Mouse (Mus musculus): Measurements from ENCODE around the gene Baz2b. TPM values are rescaled to one million over a fixed set of nuclear protein-coding genes. Genes with fewer than 3 reads are reported as not detected.

Gene Baz2b
- polyA plus RNA-seq, 1 experiment from 2014 or later: 47.0 TPM

- 92% methylated on average over 5 of the region's 5 CpGs for WGBS
- peaks cover 10% of the 10 kb centered on the region; the same call in 1 of the 2 replicates for H3K36me3 ChIP-seq
These were observed 206.0 kb downstream of the Baz2b start for GRCm38 (mm10) chr2:60003665-60004045.

GRCm38 (mm10) chr2:60003038-60003664 lies 206.5 kb downstream of the Baz2b start:
- no peak overlapping the region for H3K4me3 ChIP-seq
- no peak for ATAC-seq (ENCODE audit: insufficient number of reproducible peaks, low FRiP score, low TSS enrichment, low read depth)
- no peak overlapping the region for H3K9ac ChIP-seq
- H3K9me3 ChIP-seq: no peaks in the 10 kb centered on the region
- WGBS: 61% methylated on average over 5 of the region's 5 CpGs
- H3K27me3 ChIP-seq: no peaks in the 10 kb centered on the region
- H3K4me1 ChIP-seq: 0 out of 2 replicates have a peak, but pooled peaks cover 2% of the 10 kb centered on the region
- H3K36me3 ChIP-seq: peaks cover 10% of the 10 kb centered on the region; the same call in 1 of the 2 replicates
- H3K27ac ChIP-seq: peak overlapping the region; percentile 23; the same call in 1 of the 2 replicates
- H3K4me2 ChIP-seq: no peak overlapping the region

More at GRCm38 (mm10) chr2:60003665-60004045, 206.0 kb downstream of the Baz2b start:
- H3K9ac ChIP-seq: no peak overlapping the region
- no peaks in the 10 kb centered on the region for H3K27me3 ChIP-seq
- no peak for ATAC-seq (ENCODE audit: insufficient number of reproducible peaks, low FRiP score, low TSS enrichment, low read depth)
- 0 out of 2 replicates have a peak, but pooled peaks cover 2% of the 10 kb centered on the region for H3K4me1 ChIP-seq
- no peak overlapping the region for H3K4me2 ChIP-seq
- H3K4me3 ChIP-seq: no peak overlapping the region
- H3K9me3 ChIP-seq: no peaks in the 10 kb centered on the region
- no peak overlapping the region for H3K27ac ChIP-seq

- H3K27ac ChIP-seq: no peak overlapping the region
- ATAC-seq (ENCODE audit: insufficient number of reproducible peaks, low FRiP score, low TSS enrichment, low read depth): no peak
- H3K4me3 ChIP-seq: no peak overlapping the region
- WGBS: 94% methylated on average over 4 of the region's 4 CpGs
- H3K9me3 ChIP-seq: no peaks in the 10 kb centered on the region
- no peaks in the 10 kb centered on the region for H3K27me3 ChIP-seq
- H3K36me3 ChIP-seq: 0 out of 2 replicates have a peak, but pooled peaks cover 6% of the 10 kb centered on the region
- 0 out of 2 replicates have a peak, but pooled peaks cover 2% of the 10 kb centered on the region for H3K4me1 ChIP-seq
- no peak overlapping the region for H3K9ac ChIP-seq
- H3K4me2 ChIP-seq: no peak overlapping the region
These were observed 209.4 kb downstream of the Baz2b start for GRCm38 (mm10) chr2:60000268-60000667.

- Histone ChIP-seq H3K9me3 (no peaks in the 10 kb centered on the region), H3K4me2 (no peak overlapping the region), H3K4me3 (no peak overlapping the region), H3K4me1 (0 out of 2 replicates have a peak, but pooled peaks cover 7% of the 10 kb centered on the region), H3K27ac (no peak overlapping the region), H3K9ac (no peak overlapping the region), H3K36me3 (0 out of 2 replicates have a peak, but pooled peaks cover 4% of the 10 kb centered on the region), H3K27me3 (no peaks in the 10 kb centered on the region)
- WGBS: 61% methylated on average over 6 of the region's 8 CpGs
- ATAC-seq (ENCODE audit: insufficient number of reproducible peaks, low FRiP score, low TSS enrichment, low read depth): no peak
These were observed 212.0 kb downstream of the Baz2b start for GRCm38 (mm10) chr2:59997479-59998228.

- Histone ChIP-seq H3K27ac (no peak overlapping the region), H3K27me3 (no peaks in the 10 kb centered on the region), H3K9me3 (no peaks in the 10 kb centered on the region), H3K36me3 (no peaks in the 10 kb centered on the region), H3K4me1 (peaks cover 11% of the 10 kb centered on the region), H3K4me2 (no peak overlapping the region), H3K9ac (no peak overlapping the region), H3K4me3 (no peak overlapping the region)
- 93% methylated on average over 5 of the region's 5 CpGs for WGBS
- no peak for ATAC-seq (ENCODE audit: insufficient number of reproducible peaks, low FRiP score, low TSS enrichment, low read depth)
These were observed 212.7 kb downstream of the Baz2b start for GRCm38 (mm10) chr2:59996911-59997310.

GRCm38 (mm10) chr2:59993190-59993535 lies 216.5 kb downstream of the Baz2b start:
- no peaks in the 10 kb centered on the region for H3K27me3 ChIP-seq
- H3K36me3 ChIP-seq: no peaks in the 10 kb centered on the region
- no peak overlapping the region for H3K4me2 ChIP-seq
- H3K27ac ChIP-seq: 0 out of 2 replicates have a peak overlapping the region, but pooled peaks have one; percentile 7
- H3K4me1 ChIP-seq: peaks cover 11% of the 10 kb centered on the region
- no peaks in the 10 kb centered on the region for H3K9me3 ChIP-seq
- H3K9ac ChIP-seq: no peak overlapping the region
- ATAC-seq (ENCODE audit: insufficient number of reproducible peaks, low FRiP score, low TSS enrichment, low read depth): no peak
- WGBS: 51% methylated on average over 3 of the region's 3 CpGs
- no peak overlapping the region for H3K4me3 ChIP-seq

- Histone ChIP-seq H3K4me2 (0 out of 2 replicates have a peak overlapping the region, but pooled peaks have one; percentile 20), H3K9me3 (no peaks in the 10 kb centered on the region), H3K27me3 (no peaks in the 10 kb centered on the region), H3K9ac (no peak overlapping the region), H3K4me1 (peaks cover 11% of the 10 kb centered on the region), H3K27ac (0 out of 2 replicates have a peak overlapping the region, but pooled peaks have one; percentile 7), H3K4me3 (no peak overlapping the region), H3K36me3 (no peaks in the 10 kb centered on the region)
- no peak for ATAC-seq (ENCODE audit: insufficient number of reproducible peaks, low FRiP score, low TSS enrichment, low read depth)
- 31% methylated on average over 10 of the region's 10 CpGs for WGBS
These were observed 217.0 kb downstream of the Baz2b start for GRCm38 (mm10) chr2:59992488-59993189.

GRCm38 (mm10) chr2:59991775-59992174 lies 217.9 kb downstream of the Baz2b start:
- Histone ChIP-seq H3K27ac (no peak overlapping the region), H3K4me2 (no peak overlapping the region), H3K9me3 (no peaks in the 10 kb centered on the region), H3K4me1 (peaks cover 13% of the 10 kb centered on the region), H3K36me3 (no peaks in the 10 kb centered on the region), H3K4me3 (no peak overlapping the region), H3K9ac (no peak overlapping the region), H3K27me3 (no peaks in the 10 kb centered on the region)
- ATAC-seq (ENCODE audit: insufficient number of reproducible peaks, low FRiP score, low TSS enrichment, low read depth): no peak

- ATAC-seq (ENCODE audit: insufficient number of reproducible peaks, low FRiP score, low TSS enrichment, low read depth): no peak
- Histone ChIP-seq H3K27me3 (no peaks in the 10 kb centered on the region), H3K4me3 (no peak overlapping the region), H3K36me3 (peaks cover 4% of the 10 kb centered on the region; the same call in 1 of the 2 replicates), H3K4me1 (peaks cover 6% of the 10 kb centered on the region), H3K9ac (no peak overlapping the region), H3K4me2 (no peak overlapping the region), H3K27ac (no peak overlapping the region), H3K9me3 (no peaks in the 10 kb centered on the region)
- WGBS: 24% methylated on average over 6 of the region's 6 CpGs
These were observed 222.1 kb downstream of the Baz2b start for GRCm38 (mm10) chr2:59987521-59987920.

GRCm38 (mm10) chr2:59979488-59980220 lies 230.0 kb downstream of the Baz2b start:
- Histone ChIP-seq H3K9ac (no peak overlapping the region), H3K27ac (no peak overlapping the region), H3K4me2 (no peak overlapping the region), H3K9me3 (no peaks in the 10 kb centered on the region), H3K4me1 (peaks cover 2% of the 10 kb centered on the region; the same call in 1 of the 2 replicates), H3K4me3 (no peak overlapping the region), H3K36me3 (peaks cover 26% of the 10 kb centered on the region), H3K27me3 (no peaks in the 10 kb centered on the region)
- 39% methylated on average over 6 of the region's 6 CpGs for WGBS
- no peak for ATAC-seq (ENCODE audit: insufficient number of reproducible peaks, low FRiP score, low TSS enrichment, low read depth)

- no peak for ATAC-seq (ENCODE audit: insufficient number of reproducible peaks, low FRiP score, low TSS enrichment, low read depth)
- 84% methylated on average over 5 of the region's 5 CpGs for WGBS
- no peak overlapping the region for H3K27ac ChIP-seq
- H3K27me3 ChIP-seq: no peaks in the 10 kb centered on the region
- H3K9ac ChIP-seq: no peak overlapping the region
- peaks cover 2% of the 10 kb centered on the region; the same call in 1 of the 2 replicates for H3K4me1 ChIP-seq
- no peak overlapping the region for H3K4me3 ChIP-seq
- no peak overlapping the region for H3K4me2 ChIP-seq
- peaks cover 22% of the 10 kb centered on the region; the same call in 1 of the 2 replicates for H3K36me3 ChIP-seq
- H3K9me3 ChIP-seq: no peaks in the 10 kb centered on the region
These were observed 233.0 kb downstream of the Baz2b start for GRCm38 (mm10) chr2:59976680-59977079.

Data from limb, embryonic 15.5 days (tissue).